Mouse (Mus musculus) heart, embryonic 15.5 days (tissue): ENCODE measurements around the gene Pms2. TPM values are rescaled to one million over a fixed set of nuclear protein-coding genes. Genes with fewer than 3 reads are reported as not detected.

ENCODE experiments used
- ATAC-seq: fragments of 200-750 bp; cut with Nextera tagmentation; replicated peaks from 2 replicates; pipeline ENCODE4 v1.8.0; 2017; ENCODE audit warnings: low read depth, moderate TSS enrichment; ENCODE audit not compliant: insufficient number of reproducible peaks, insufficient read depth, low FRiP score
- H3K27ac ChIP-seq: fragments of 300-500 bp; sonication (generic); 2 replicates; pipeline ENCODE4 v1.5.1; 2015; ENCODE audit warnings: mild to moderate bottlenecking, inconsistent platforms
- H3K27me3 ChIP-seq: fragments of 300-500 bp; sonication (generic); 2 replicates; pipeline ENCODE4 v1.6.1; 2015; ENCODE audit warnings: inconsistent platforms
- H3K36me3 ChIP-seq: fragments of 300-500 bp; sonication (generic); 2 replicates; pipeline ENCODE4 v1.6.1; 2015; ENCODE audit warnings: mild to moderate bottlenecking, inconsistent platforms
- H3K4me1 ChIP-seq: fragments of 300-500 bp; sonication (generic); replicated peaks from 2 replicates; pipeline ENCODE4 v1.6.1; 2015; ENCODE audit warnings: inconsistent platforms
- H3K4me2 ChIP-seq: fragments of 300-500 bp; sonication (generic); 2 replicates; pipeline ENCODE4 v1.6.1; 2015; ENCODE audit warnings: inconsistent platforms, mild to moderate bottlenecking, moderate library complexity
- H3K4me3 ChIP-seq: fragments of 300-500 bp; sonication (generic); 2 replicates; pipeline ENCODE4 v1.5.1; 2015; ENCODE audit warnings: mild to moderate bottlenecking, inconsistent platforms
- H3K9ac ChIP-seq: fragments of 300-500 bp; sonication (generic); 2 replicates; pipeline ENCODE4 v1.6.1; 2015; ENCODE audit warnings: mild to moderate bottlenecking, inconsistent platforms
- H3K9me3 ChIP-seq: fragments of 300-500 bp; sonication (generic); replicated peaks from 2 replicates; pipeline ENCODE4 v1.6.1; 2016; ENCODE audit warnings: inconsistent platforms
- WGBS: fragments of 180-500 bp; shearing (Covaris S2); methylation state at CpG from one replicate; pipeline ENCODE4 v1.1.7; 2015; ENCODE audit warnings: mixed read lengths; 5-methylcytosine and 5-hydroxymethylcytosine counted together
- polyA plus RNA-seq: library from polyadenylated mRNA; unstranded; fragments of >200 nt; fragmentation: Nextera tagmentation; extraction: Ambion mirVana; gene quantifications from 2 replicates; pipeline ENCODE4 v1.2.1, GENCODE M21; 2015

Gene Pms2
- polyA plus RNA-seq, 1 experiment from 2014 or later = 15.5 TPM

- Histone ChIP-seq H3K9me3 (no peaks in the 10 kb centered on the region), H3K4me3 (peak overlapping the region; percentile 78), H3K27ac (peak overlapping the region; percentile 90), H3K4me2 (peak overlapping the region; percentile 79), H3K36me3 (peaks cover 20% of the 10 kb centered on the region), H3K27me3 (no peaks in the 10 kb centered on the region), H3K9ac (peak overlapping the region; percentile 71), H3K4me1 (peaks cover 26% of the 10 kb centered on the region)
- WGBS = 3% methylated on average over 9 of the region's 9 CpGs
- ATAC-seq = no peak
These were observed 838 bp upstream of the Pms2 start for GRCm38 (mm10) chr5:143908926-143909325.

GRCm38 (mm10) chr5:143916221-143916620 is 6.5 kb downstream of the Pms2 start:
- Histone ChIP-seq H3K36me3 (peaks cover 47% of the 10 kb centered on the region), H3K4me3 (no peak overlapping the region), H3K9ac (no peak overlapping the region), H3K27me3 (no peaks in the 10 kb centered on the region), H3K4me2 (no peak overlapping the region), H3K27ac (no peak overlapping the region), H3K9me3 (no peaks in the 10 kb centered on the region), H3K4me1 (no peaks in the 10 kb centered on the region)
- ATAC-seq = no peak
- 93% methylated on average over 9 of the region's 9 CpGs for WGBS

- no peak overlapping the region for H3K4me3 ChIP-seq
- no peak for ATAC-seq
- no peaks in the 10 kb centered on the region for H3K4me1 ChIP-seq
- H3K9ac ChIP-seq = no peak overlapping the region
- H3K9me3 ChIP-seq = no peaks in the 10 kb centered on the region
- WGBS = 47% methylated on average over 5 of the region's 5 CpGs
- H3K27me3 ChIP-seq = no peaks in the 10 kb centered on the region
- H3K36me3 ChIP-seq = peaks cover 55% of the 10 kb centered on the region
- H3K27ac ChIP-seq = no peak overlapping the region
- H3K4me2 ChIP-seq = no peak overlapping the region
These were observed 7.7 kb downstream of the Pms2 start for GRCm38 (mm10) chr5:143917418-143917817.

- Histone ChIP-seq H3K27ac (no peak overlapping the region), H3K9ac (no peak overlapping the region), H3K36me3 (peaks cover 62% of the 10 kb centered on the region), H3K4me2 (no peak overlapping the region), H3K4me1 (no peaks in the 10 kb centered on the region), H3K9me3 (no peaks in the 10 kb centered on the region), H3K4me3 (no peak overlapping the region), H3K27me3 (no peaks in the 10 kb centered on the region)
- no peak for ATAC-seq
- WGBS = 92% methylated on average over 3 of the region's 3 CpGs
These were observed 8.4 kb downstream of the Pms2 start for GRCm38 (mm10) chr5:143918120-143918519.

- no peak overlapping the region for H3K4me3 ChIP-seq
- H3K36me3 ChIP-seq = peaks cover 71% of the 10 kb centered on the region
- H3K9ac ChIP-seq = no peak overlapping the region
- H3K9me3 ChIP-seq = no peaks in the 10 kb centered on the region
- no peaks in the 10 kb centered on the region for H3K27me3 ChIP-seq
- no peak overlapping the region for H3K27ac ChIP-seq
- no peak overlapping the region for H3K4me2 ChIP-seq
- ATAC-seq = no peak
- WGBS = 72% methylated on average over 6 of the region's 6 CpGs
- no peaks in the 10 kb centered on the region for H3K4me1 ChIP-seq
These were observed 15.2 kb downstream of the Pms2 start for GRCm38 (mm10) chr5:143924781-143925452.

- Histone ChIP-seq H3K27me3 (no peaks in the 10 kb centered on the region), H3K36me3 (peaks cover 66% of the 10 kb centered on the region), H3K4me1 (no peaks in the 10 kb centered on the region; the same call in 1 of the 2 replicates), H3K4me2 (no peak within 1 kb of the TSS), H3K9me3 (no peaks in the 10 kb centered on the region), H3K27ac (no peak within 1 kb of the TSS), H3K4me3 (no peak within 1 kb of the TSS), H3K9ac (no peak within 1 kb of the TSS)
- no peak for ATAC-seq
- 92% methylated on average over 8 of the region's 8 CpGs for WGBS
These were observed 18.1 kb downstream of the Pms2 start, which contains the start of gene Gm42421 for GRCm38 (mm10) chr5:143927875-143928274. Gm42421 (plus strand) TSS chr5:143928175.

GRCm38 (mm10) chr5:143929291-143929690 is 19.5 kb downstream of the Pms2 start:
- Histone ChIP-seq H3K4me1 (no peaks in the 10 kb centered on the region; the same call in 1 of the 2 replicates), H3K27ac (no peak overlapping the region), H3K4me3 (no peak overlapping the region), H3K4me2 (no peak overlapping the region), H3K27me3 (no peaks in the 10 kb centered on the region), H3K9ac (no peak overlapping the region), H3K9me3 (no peaks in the 10 kb centered on the region), H3K36me3 (peaks cover 54% of the 10 kb centered on the region)
- 89% methylated on average over 4 of the region's 4 CpGs for WGBS
- no peak for ATAC-seq

GRCm38 (mm10) chr5:143930656-143931055 is 20.9 kb downstream of the Pms2 start:
- no peak overlapping the region for H3K4me2 ChIP-seq
- peaks cover 46% of the 10 kb centered on the region for H3K36me3 ChIP-seq
- H3K9me3 ChIP-seq = no peaks in the 10 kb centered on the region
- WGBS = 90% methylated on average over 12 of the region's 12 CpGs
- H3K4me1 ChIP-seq = no peaks in the 10 kb centered on the region; the same call in 1 of the 2 replicates
- no peak overlapping the region for H3K9ac ChIP-seq
- no peaks in the 10 kb centered on the region for H3K27me3 ChIP-seq
- no peak for ATAC-seq
- H3K27ac ChIP-seq = no peak overlapping the region
- H3K4me3 ChIP-seq = no peak overlapping the region

GRCm38 (mm10) chr5:143931863-143932580 is 22.3 kb downstream of the Pms2 start:
- Histone ChIP-seq H3K27me3 (no peaks in the 10 kb centered on the region), H3K4me3 (no peak overlapping the region), H3K4me2 (no peak overlapping the region), H3K9me3 (no peaks in the 10 kb centered on the region), H3K36me3 (peaks cover 37% of the 10 kb centered on the region), H3K9ac (no peak overlapping the region), H3K4me1 (no peaks in the 10 kb centered on the region; the same call in 1 of the 2 replicates), H3K27ac (no peak overlapping the region)
- WGBS = 85% methylated on average over 6 of the region's 6 CpGs
- no peak for ATAC-seq

- no peak for ATAC-seq
- Histone ChIP-seq H3K4me1 (no peaks in the 10 kb centered on the region; the same call in 1 of the 2 replicates), H3K4me2 (no peak within 1 kb of the TSS), H3K36me3 (peaks cover 36% of the 10 kb centered on the region), H3K4me3 (no peak within 1 kb of the TSS), H3K9ac (no peak within 1 kb of the TSS), H3K27ac (no peak within 1 kb of the TSS), H3K27me3 (no peaks in the 10 kb centered on the region), H3K9me3 (no peaks in the 10 kb centered on the region)
- WGBS = 18% methylated on average over 8 of the region's 8 CpGs
These were observed 23.1 kb downstream of the Pms2 start, which contains the start of gene Rsph10b for GRCm38 (mm10) chr5:143932831-143933230. Rsph10b (plus strand) TSS chr5:143933035.

- Histone ChIP-seq H3K4me1 (no peaks in the 10 kb centered on the region; the same call in 1 of the 2 replicates), H3K9ac (no peak overlapping the region), H3K9me3 (no peaks in the 10 kb centered on the region), H3K4me3 (no peak overlapping the region), H3K27me3 (no peaks in the 10 kb centered on the region), H3K27ac (no peak overlapping the region), H3K36me3 (peaks cover 31% of the 10 kb centered on the region), H3K4me2 (no peak overlapping the region)
- no peak for ATAC-seq
- 84% methylated on average over 11 of the region's 11 CpGs for WGBS
These were observed 23.6 kb downstream of the Pms2 start for GRCm38 (mm10) chr5:143933414-143933813.
